Mouse (Mus musculus) liver, adult 2 months (tissue): ENCODE measurements at regions not wholly inside any gene's neighbourhood (a gene's known extent, or its start where the extent isn't known, plus 50 kb on each side); places are given as distances from the start of the nearest gene placed in this dataset.

ENCODE experiments used
- CTCF ChIP-seq: fragments of 200-500 bp; IDR thresholded peaks from 2 replicates; pipeline ENCODE4 v1.5.1; 2011; ENCODE audit warnings: low read depth, low read length, control low read depth
- POLR2A ChIP-seq: fragments of 200-500 bp; IDR thresholded peaks from 2 replicates; pipeline ENCODE4 v1.6.1; 2011; ENCODE audit warnings: low read length, control low read depth; ENCODE audit not compliant: insufficient read depth; ENCODE audit errors: extremely low read depth

- no peak for TF ChIP-seq CTCF
- no peak for TF ChIP-seq POLR2A
Observed at GRCm38 (mm10) chr4:56039327-56039726, 507.1 kb upstream of the Klf4 start.
